Mouse (Mus musculus): ENCODE data around the gene Hpca. TPM values are rescaled to one million over a fixed set of nuclear protein-coding genes. Genes with fewer than 3 reads are reported as not detected.

Gene Hpca
- polyA plus RNA-seq (2015; fragmentation: Nextera tagmentation; extraction: Ambion mirVana) = 0.91 and 0.99 TPM in 2 replicates

DNA sequence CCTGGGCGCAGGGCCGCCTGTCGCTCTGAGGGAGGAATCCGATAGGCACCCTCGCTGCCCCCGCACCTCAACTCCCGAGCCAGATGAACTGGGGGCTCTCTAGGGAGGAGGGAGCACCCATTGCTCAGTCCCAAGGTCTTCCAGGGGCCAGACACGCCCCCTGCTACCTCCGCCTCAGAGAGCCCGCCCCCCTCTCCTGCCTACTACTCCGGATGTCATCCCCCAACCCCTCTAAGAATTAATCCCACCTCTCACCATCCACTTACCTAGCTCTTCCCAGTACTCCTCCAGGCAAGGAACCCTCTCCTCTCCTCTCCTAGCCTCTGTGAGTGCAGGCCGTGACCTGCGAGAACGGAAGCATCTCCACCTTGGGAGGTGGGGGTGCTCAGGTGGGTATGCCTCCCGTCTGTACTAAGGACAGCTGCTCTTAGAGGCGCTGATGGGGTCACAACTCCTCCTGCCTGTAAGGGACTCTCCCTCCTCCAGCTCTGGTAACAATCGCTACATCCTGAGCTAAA is at the start of gene Hpca:
Hpca (minus strand) TSS at position 468 of the 518 bp plus-strand sequence.
- no peaks in the 10 kb centered on the region for H3K27me3 ChIP-seq (ENCODE audit: control insufficient read depth, insufficient read depth, low read length)

DNA sequence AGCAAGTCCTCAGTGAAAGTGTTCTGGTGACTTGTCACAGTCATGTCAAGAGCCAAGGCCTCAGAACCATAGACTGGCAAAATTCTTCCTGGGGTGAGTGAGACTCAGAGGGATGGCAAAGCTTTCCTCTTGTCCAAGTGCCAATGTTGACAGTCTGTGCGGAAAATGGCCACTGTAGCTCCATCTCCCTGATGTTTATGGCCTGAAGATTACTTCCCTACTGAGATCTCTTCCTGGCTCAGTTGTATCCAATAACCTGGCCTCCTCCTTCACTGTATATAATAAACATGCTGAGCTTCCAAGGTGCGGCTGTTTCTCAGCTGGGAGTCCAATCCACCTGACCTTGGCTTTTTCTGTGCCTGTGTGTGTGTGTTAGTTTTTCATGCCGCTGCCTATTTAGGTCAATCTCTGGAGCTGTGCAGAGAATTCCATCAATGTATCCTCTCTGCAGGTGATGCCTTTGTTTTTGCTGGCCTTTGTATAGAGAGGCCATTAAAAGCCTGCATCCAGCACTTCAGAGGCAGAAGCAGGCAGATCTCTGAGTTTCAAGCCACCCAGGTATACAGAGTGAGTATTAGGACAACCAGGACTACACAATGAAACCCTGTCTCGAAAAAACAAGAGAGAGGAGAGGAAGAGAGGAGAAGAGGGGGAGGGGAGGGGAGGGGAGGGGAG is 39.9 kb upstream of the Hpca start:
- peaks cover 3% of the 10 kb centered on the region; the same call in 1 of the 2 replicates for H3K36me3 ChIP-seq (ENCODE audit: control insufficient read depth, insufficient read depth, low read length)
- no peaks in the 10 kb centered on the region for H3K9me3 ChIP-seq (ENCODE audit: control insufficient read depth, low read length)
- no peak overlapping the region for H3K9ac ChIP-seq (ENCODE audit: low read length)
- no peak overlapping the region for H3K4me3 ChIP-seq (ENCODE audit: low read depth, low read length)
- DNase-seq (ENCODE audit: low spot score) (no peak), ATAC-seq (ENCODE audit: low FRiP score, low TSS enrichment) (no peak)
- no peak overlapping the region for H3K4me2 ChIP-seq (replicated peaks; ENCODE audit: low read depth)
- H3K4me1 ChIP-seq (replicated peaks; ENCODE audit: control insufficient read depth, insufficient read depth) = no peaks in the 10 kb centered on the region
- H3K27me3 ChIP-seq (ENCODE audit: control insufficient read depth, insufficient read depth, low read length) = no peaks in the 10 kb centered on the region
- H3K27ac ChIP-seq (replicated peaks) = no peak overlapping the region
- 87% methylated on average over 4 of the region's 4 CpGs for WGBS
- no peak for TF ChIP-seq CTCF (IDR thresholded peaks at IDR 0.05; ENCODE audit: low read depth)
- no peak for TF ChIP-seq EP300 (optimal IDR thresholded peaks at IDR 0.05)

More for the DNA sequence above, at the start of gene Hpca:
- Histone ChIP-seq H3K4me3 (ENCODE audit: low read depth, low read length) (peak within 1 kb of the TSS; percentile 41), H3K9ac (ENCODE audit: low read length) (no peak within 1 kb of the TSS), H3K9me3 (ENCODE audit: control insufficient read depth, low read length) (no peaks in the 10 kb centered on the region), H3K4me2 (replicated peaks; ENCODE audit: low read depth) (peak within 1 kb of the TSS; percentile 74), H3K36me3 (ENCODE audit: control insufficient read depth, insufficient read depth, low read length) (no peaks in the 10 kb centered on the region), H3K27ac (replicated peaks) (no peak within 1 kb of the TSS), H3K4me1 (replicated peaks; ENCODE audit: control insufficient read depth, insufficient read depth) (peaks cover 3% of the 10 kb centered on the region)
- DNase-seq (ENCODE audit: low spot score) (no peak), ATAC-seq (ENCODE audit: low FRiP score, low TSS enrichment) (peak; percentile 27; the same call in 1 of the 2 replicates)
- WGBS = 1% methylated on average over 15 of the region's 17 CpGs
- TF ChIP-seq CTCF (IDR thresholded peaks at IDR 0.05; ENCODE audit: low read depth) (no peak), EP300 (optimal IDR thresholded peaks at IDR 0.05) (no peak)

DNA sequence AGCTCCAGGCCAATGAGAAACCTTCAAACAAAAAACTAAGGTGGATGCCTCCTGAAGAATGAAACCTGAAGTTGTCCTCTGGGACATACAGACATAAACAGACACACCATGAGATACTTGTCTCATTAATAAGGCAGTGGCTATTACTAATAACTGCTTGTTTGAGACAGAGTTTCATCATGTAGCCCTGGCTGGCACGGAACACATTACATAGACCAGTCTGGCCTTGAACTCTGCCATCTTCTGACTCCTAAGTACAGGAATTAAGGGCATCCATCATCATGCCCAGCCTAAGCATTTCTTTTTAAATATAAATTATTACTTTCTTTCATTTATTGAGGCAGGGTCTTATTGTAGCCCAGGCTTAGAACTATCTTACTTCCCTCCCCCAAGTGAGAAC is 39.2 kb upstream of the Hpca start:
- WGBS = 92% methylated on average over 1 of the region's 1 CpGs
- no peak overlapping the region for H3K9ac ChIP-seq (ENCODE audit: low read length)
- H3K27me3 ChIP-seq (ENCODE audit: control insufficient read depth, insufficient read depth, low read length) = no peaks in the 10 kb centered on the region
- H3K4me3 ChIP-seq (ENCODE audit: low read depth, low read length) = no peak overlapping the region
- ATAC-seq (ENCODE audit: low FRiP score, low TSS enrichment) (no peak), DNase-seq (ENCODE audit: low spot score) (no peak)
- H3K4me2 ChIP-seq (replicated peaks; ENCODE audit: low read depth) = no peak overlapping the region
- H3K4me1 ChIP-seq (replicated peaks; ENCODE audit: control insufficient read depth, insufficient read depth) = no peaks in the 10 kb centered on the region
- no peak overlapping the region for H3K27ac ChIP-seq (replicated peaks)
- TF ChIP-seq EP300 (optimal IDR thresholded peaks at IDR 0.05) (no peak), CTCF (IDR thresholded peaks at IDR 0.05; ENCODE audit: low read depth) (no peak)
- no peaks in the 10 kb centered on the region for H3K9me3 ChIP-seq (ENCODE audit: control insufficient read depth, low read length)
- H3K36me3 ChIP-seq (ENCODE audit: control insufficient read depth, insufficient read depth, low read length) = peaks cover 3% of the 10 kb centered on the region; the same call in 1 of the 2 replicates

DNA sequence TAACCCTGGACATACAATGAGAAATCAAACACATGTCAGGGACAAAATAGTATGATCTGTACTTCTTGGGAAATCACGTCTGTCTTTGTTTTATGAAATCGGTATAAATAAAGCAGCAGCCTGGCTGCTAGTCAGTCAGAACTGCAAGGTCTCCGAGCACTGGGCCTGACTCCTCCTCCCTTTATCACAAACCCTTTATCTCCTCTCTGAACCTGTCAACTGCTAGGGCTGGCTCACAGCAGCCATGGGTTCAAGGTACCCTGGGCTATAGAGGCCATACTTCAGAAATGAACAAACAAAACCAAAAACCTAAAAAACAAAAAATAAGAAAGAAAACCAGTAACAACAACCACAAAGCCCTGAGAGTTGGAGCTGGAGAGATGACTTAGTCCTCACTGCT is 36.7 kb upstream of the Hpca start:
- Histone ChIP-seq H3K4me1 (replicated peaks; ENCODE audit: control insufficient read depth, insufficient read depth) (no peaks in the 10 kb centered on the region), H3K27ac (replicated peaks) (no peak overlapping the region), H3K36me3 (ENCODE audit: control insufficient read depth, insufficient read depth, low read length) (peaks cover 6% of the 10 kb centered on the region; the same call in 1 of the 2 replicates), H3K27me3 (ENCODE audit: control insufficient read depth, insufficient read depth, low read length) (no peaks in the 10 kb centered on the region), H3K4me3 (ENCODE audit: low read depth, low read length) (no peak overlapping the region), H3K9me3 (ENCODE audit: control insufficient read depth, low read length) (no peaks in the 10 kb centered on the region), H3K4me2 (replicated peaks; ENCODE audit: low read depth) (no peak overlapping the region), H3K9ac (ENCODE audit: low read length) (no peak overlapping the region)
- 22% methylated on average over 3 of the region's 3 CpGs for WGBS
- no peak; the same call in 1 of the 2 replicates for ATAC-seq (ENCODE audit: low FRiP score, low TSS enrichment)
- TF ChIP-seq CTCF (IDR thresholded peaks at IDR 0.05; ENCODE audit: low read depth) = no peak
- no peak for TF ChIP-seq EP300 (optimal IDR thresholded peaks at IDR 0.05)
- no peak for DNase-seq (ENCODE audit: low spot score)

DNA sequence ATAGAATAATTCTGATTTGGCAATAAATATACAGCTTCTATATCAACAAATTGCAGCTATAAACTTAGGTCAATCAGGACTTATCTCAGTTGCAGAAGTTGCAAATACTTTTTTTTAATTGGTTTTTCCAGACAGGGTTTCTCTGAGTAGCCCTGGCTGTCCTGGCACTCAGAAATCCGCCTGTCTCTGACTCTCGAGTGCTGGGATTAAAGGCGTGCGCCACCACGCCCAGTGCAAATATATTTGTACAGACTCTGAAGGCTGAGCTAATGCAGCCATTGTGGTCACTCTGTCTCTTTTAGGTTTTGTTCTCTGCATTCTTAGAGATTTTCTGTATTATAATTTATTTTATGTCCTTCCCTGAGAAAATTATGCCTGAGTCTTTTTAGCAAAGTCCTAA is 35.7 kb upstream of the Hpca start:
- H3K4me1 ChIP-seq (replicated peaks; ENCODE audit: control insufficient read depth, insufficient read depth) = no peaks in the 10 kb centered on the region
- no peak overlapping the region for H3K4me2 ChIP-seq (replicated peaks; ENCODE audit: low read depth)
- no peak overlapping the region for H3K9ac ChIP-seq (ENCODE audit: low read length)
- WGBS = 41% methylated on average over 5 of the region's 5 CpGs
- H3K4me3 ChIP-seq (ENCODE audit: low read depth, low read length) = no peak overlapping the region
- peaks cover 4% of the 10 kb centered on the region; the same call in 1 of the 2 replicates for H3K36me3 ChIP-seq (ENCODE audit: control insufficient read depth, insufficient read depth, low read length)
- no peaks in the 10 kb centered on the region for H3K27me3 ChIP-seq (ENCODE audit: control insufficient read depth, insufficient read depth, low read length)
- TF ChIP-seq EP300 (optimal IDR thresholded peaks at IDR 0.05) (no peak), CTCF (IDR thresholded peaks at IDR 0.05; ENCODE audit: low read depth) (no peak)
- DNase-seq (ENCODE audit: low spot score) = no peak
- H3K9me3 ChIP-seq (ENCODE audit: control insufficient read depth, low read length) = no peaks in the 10 kb centered on the region
- H3K27ac ChIP-seq (replicated peaks) = no peak overlapping the region
- ATAC-seq (ENCODE audit: low FRiP score, low TSS enrichment) = no peak

DNA sequence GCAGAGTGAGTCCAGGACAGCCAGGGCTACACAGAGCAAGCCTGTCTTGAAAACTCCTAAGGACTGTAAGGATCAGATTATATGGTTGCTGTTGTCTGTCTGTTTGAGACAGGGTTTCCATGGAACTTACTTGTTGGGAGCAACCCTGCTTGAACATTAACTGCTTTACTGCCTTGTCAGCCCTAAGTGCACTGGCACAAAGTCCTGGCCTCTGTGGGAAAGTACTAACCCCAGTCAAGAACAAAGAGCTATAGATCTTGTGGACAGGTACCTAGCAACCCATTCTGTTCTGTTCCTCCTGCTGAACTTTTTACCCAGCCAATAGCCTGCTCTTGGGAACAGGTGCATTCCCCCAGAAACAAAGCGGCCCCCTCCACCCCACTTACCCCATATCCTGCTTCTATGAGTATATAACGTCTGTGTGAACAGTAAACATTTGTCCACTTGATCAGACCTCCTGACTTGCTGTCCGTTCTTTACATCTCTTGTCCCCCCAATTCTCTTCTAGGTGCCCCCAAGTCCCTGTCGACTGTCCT is 29.5 kb upstream of the Hpca start:
- peaks cover 3% of the 10 kb centered on the region; the same call in 1 of the 2 replicates for H3K36me3 ChIP-seq (ENCODE audit: control insufficient read depth, insufficient read depth, low read length)
- 60% methylated on average over 4 of the region's 4 CpGs for WGBS
- no peak overlapping the region for H3K4me2 ChIP-seq (replicated peaks; ENCODE audit: low read depth)
- H3K9me3 ChIP-seq (ENCODE audit: control insufficient read depth, low read length) = no peaks in the 10 kb centered on the region
- TF ChIP-seq CTCF (IDR thresholded peaks at IDR 0.05; ENCODE audit: low read depth) = no peak
- no peak for TF ChIP-seq EP300 (optimal IDR thresholded peaks at IDR 0.05)
- ATAC-seq (ENCODE audit: low FRiP score, low TSS enrichment) (no peak), DNase-seq (ENCODE audit: low spot score) (no peak)
- H3K27me3 ChIP-seq (ENCODE audit: control insufficient read depth, insufficient read depth, low read length) = no peaks in the 10 kb centered on the region
- H3K4me3 ChIP-seq (ENCODE audit: low read depth, low read length) = no peak overlapping the region
- H3K9ac ChIP-seq (ENCODE audit: low read length) = no peak overlapping the region
- no peak overlapping the region for H3K27ac ChIP-seq (replicated peaks)
- H3K4me1 ChIP-seq (replicated peaks; ENCODE audit: control insufficient read depth, insufficient read depth) = no peaks in the 10 kb centered on the region

Data from stomach, postnatal 0 days (tissue).